Mouse (Mus musculus) ES-E14 (cell line): ENCODE data around the gene 5730596B20Rik.

ENCODE experiments used
- CHD2 ChIP-seq: IDR thresholded peaks from 2 replicates; pipeline ENCODE4 v1.6.1; 2014; ENCODE audit warnings: mild to moderate bottlenecking, low read depth, low read length, inconsistent platforms
- MAFK ChIP-seq: IDR thresholded peaks from 2 replicates; pipeline ENCODE4 v1.6.1; 2014; ENCODE audit warnings: mild to moderate bottlenecking, low read depth, low read length, inconsistent platforms; ENCODE audit not compliant: insufficient read depth
- ZC3H11A ChIP-seq: IDR thresholded peaks from 2 replicates; pipeline ENCODE4 v1.6.1; 2012; ENCODE audit warnings: low read depth, mild to moderate bottlenecking, inconsistent platforms, low read length, borderline replicate concordance

GRCm38 (mm10) chr6:52152226-52153193 is 24.8 kb upstream of the 5730596B20Rik start:
- TF ChIP-seq CHD2, result no peak
- no peak for TF ChIP-seq ZC3H11A
- no peak for TF ChIP-seq MAFK
